ENCODE assay signal across 9 mouse cellular contexts in the genomic region with DNA sequence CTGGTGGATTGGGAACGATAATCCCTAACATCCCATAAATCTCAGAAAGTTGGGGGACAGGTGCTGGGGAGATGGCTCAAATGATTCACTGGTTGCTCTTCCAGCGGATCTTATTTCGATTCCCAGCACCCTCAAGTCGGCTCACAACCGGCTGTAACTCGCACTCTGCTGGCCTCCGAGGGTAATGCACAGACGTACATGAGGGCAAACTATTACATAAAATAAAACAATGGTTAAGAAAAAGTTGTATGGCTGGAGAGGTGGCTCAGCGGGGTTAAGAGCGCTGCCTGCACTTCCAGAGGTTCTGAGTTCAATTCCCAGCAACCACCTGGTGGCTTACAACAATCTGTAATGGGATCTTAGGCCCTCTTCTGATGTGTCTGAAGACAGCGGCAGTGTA. TPM values are rescaled to one million over a fixed set of nuclear protein-coding genes. Genes with fewer than 3 reads are reported as not detected.
DNase-seq lines count a peak whose midpoint lies in the region; ATAC-seq and TF ChIP-seq lines count a peak whose summit lies in the region.
"Had no signal": no experiment of that assay in that cellular context is flagged by ENCODE, and none has a peak within 500 bp of the region (broad histone marks: within the 10 kb centered on the region; RNA-seq: fewer than 3 reads in every experiment).

No protein-coding gene starts in this region.

- peaks cover 22% of the 10 kb centered on the region for H3K4me1 ChIP-seq in heart, embryonic 10.5 days
- H3K4me1 ChIP-seq in ES-Bruce4 (ENCODE audit: control insufficient read depth, insufficient read depth, low read length), result no peaks in the 10 kb centered on the region
- H3K4me1 ChIP-seq in forebrain, embryonic 14.5 days (ENCODE audit: control insufficient read depth, insufficient read depth, low read length), result peaks cover 17% of the 10 kb centered on the region
- peaks cover 5% of the 10 kb centered on the region; the same call in 1 of the 2 replicates for H3K4me1 ChIP-seq in liver, embryonic 13.5 days (replicated peaks)

- no peak for ATAC-seq in forebrain, embryonic 14.5 days
- ATAC-seq in liver, embryonic 13.5 days (ENCODE audit: low read depth), result no peak

- H3K9me3 ChIP-seq in heart, embryonic 10.5 days, result no peaks in the 10 kb centered on the region
- no peaks in the 10 kb centered on the region for H3K9me3 ChIP-seq in ES-Bruce4 (replicated peaks; ENCODE audit: control insufficient read depth, insufficient read depth, low read length, poor library complexity, severe bottlenecking)
- no peaks in the 10 kb centered on the region for H3K9me3 ChIP-seq in forebrain, embryonic 14.5 days (replicated peaks; ENCODE audit: control insufficient read depth, low read length)
- H3K9me3 ChIP-seq in liver, embryonic 13.5 days (replicated peaks), result no peaks in the 10 kb centered on the region

- H3K27ac ChIP-seq in heart, embryonic 10.5 days, result no peak overlapping the region
- H3K27ac ChIP-seq in ES-Bruce4 (ENCODE audit: insufficient read depth, low read length), result no peak overlapping the region
- no peak overlapping the region for H3K27ac ChIP-seq in forebrain, embryonic 14.5 days (ENCODE audit: low read depth, low read length)
- no peak overlapping the region for H3K27ac ChIP-seq in liver, embryonic 13.5 days

- no peak for TF ChIP-seq CTCF in ES-Bruce4 (IDR thresholded peaks at IDR 0.05; ENCODE audit: low read depth, low read length)

- WGBS in heart, embryonic 10.5 days, result 44% methylated on average over 11 of the region's 11 CpGs
- WGBS in forebrain, embryonic 14.5 days, result 58% methylated on average over 11 of the region's 11 CpGs
- 37% methylated on average over 11 of the region's 11 CpGs for whole genome bisulfite sequencing in liver, embryonic 13.5 days (ENCODE audit: insufficient replicate concordance)

- peaks cover 97% of the 10 kb centered on the region for H3K27me3 ChIP-seq in heart, embryonic 10.5 days (ENCODE audit: insufficient read depth, poor library complexity, severe bottlenecking)
- H3K27me3 ChIP-seq in ES-Bruce4 (ENCODE audit: control insufficient read depth, insufficient read depth, low read length, poor library complexity, severe bottlenecking), result no peaks in the 10 kb centered on the region
- no peaks in the 10 kb centered on the region for H3K27me3 ChIP-seq in forebrain, embryonic 14.5 days (replicated peaks; ENCODE audit: control insufficient read depth, insufficient read depth, low read length)
- H3K27me3 ChIP-seq in liver, embryonic 13.5 days, result peaks cover 69% of the 10 kb centered on the region

- intact Hi-C loops in heart, postnatal 25 days (cut with DNase I), result no loop called here

- no peak for TF ChIP-seq EP300 in ES-Bruce4 (IDR thresholded peaks at IDR 0.05; ENCODE audit: insufficient read depth, low read depth, low read length)

- no peak for TF ChIP-seq POLR2A in ES-Bruce4 (IDR thresholded peaks at IDR 0.05; ENCODE audit: insufficient read depth, low read length)

- peak overlapping the region; percentile 19 for H3K9ac ChIP-seq in ES-Bruce4 (ENCODE audit: low read depth, poor library complexity, severe bottlenecking)
- H3K9ac ChIP-seq in forebrain, embryonic 14.5 days (ENCODE audit: low read length), result peak overlapping the region; percentile 60; the same call in 1 of the 2 replicates
- no peak overlapping the region for H3K9ac ChIP-seq in liver, embryonic 13.5 days

- H3K36me3 ChIP-seq in heart, embryonic 10.5 days, result no peaks in the 10 kb centered on the region
- no peaks in the 10 kb centered on the region for H3K36me3 ChIP-seq in ES-Bruce4 (ENCODE audit: control insufficient read depth, insufficient read depth, low read length, poor library complexity, severe bottlenecking)
- peaks cover 6% of the 10 kb centered on the region; the same call in 1 of the 2 replicates for H3K36me3 ChIP-seq in forebrain, embryonic 14.5 days (ENCODE audit: control insufficient read depth, insufficient read depth, low read length)
- H3K36me3 ChIP-seq in liver, embryonic 13.5 days, result no peaks in the 10 kb centered on the region

- DNase-seq in heart, embryonic 10.5 days (ENCODE audit: low spot score), result no peak
- no peak for DNase-seq in heart, postnatal 25 days (ENCODE audit: low spot score)
- no peak for DNase-seq in forebrain, embryonic 14.5 days (ENCODE audit: low spot score)
- no peak for DNase-seq in liver, embryonic 13.5 days
- no peak for DNase-seq in embryo, embryonic 10.5 days (ENCODE audit: low spot score)
- no peak for DNase-seq in B cell, adult 2 months
- DNase-seq in urinary bladder, adult 18-20 months (ENCODE audit: low spot score in 2 of 2), result no peak

- H3K4me2 ChIP-seq in forebrain, embryonic 14.5 days (ENCODE audit: low read length), result peak overlapping the region; percentile 78
- H3K4me2 ChIP-seq in liver, embryonic 13.5 days, result peak overlapping the region; percentile 59

- H3K4me3 ChIP-seq in heart, embryonic 10.5 days, result peak overlapping the region; percentile 63
- H3K4me3 ChIP-seq in ES-Bruce4 (ENCODE audit: low read depth, low read length), result peak overlapping the region; percentile 67
- H3K4me3 ChIP-seq in forebrain, embryonic 14.5 days (ENCODE audit: low read depth, low read length), result peak overlapping the region; percentile 38
- H3K4me3 ChIP-seq in liver, embryonic 13.5 days (replicated peaks), result peak overlapping the region; percentile 41

RNA-seq across cellular contexts. Expression of a gene that starts 2.4 kb away (rescaled TPM):
- polyA plus RNA-seq in heart, embryonic 10.5 days (2016; fragmentation: Nextera tagmentation; extraction: Ambion mirVana), result not detected in 2 replicates
- under 1 TPM in 1 of 2 experiments, not detected in 1; 0.06 TPM for total RNA-seq in heart, postnatal 25 days (2021)
- not detected in 2 replicates for polyA plus RNA-seq in ES-Bruce4 (2011; ENCODE audit: insufficient read depth, insufficient read length, low read depth, missing spikeins)
- polyA plus RNA-seq in forebrain, embryonic 14.5 days (2014; fragmentation: Nextera tagmentation; extraction: Ambion mirVana), result 1.3 and 1.5 TPM in 2 replicates
- polyA plus RNA-seq in liver, embryonic 13.5 days (2015; fragmentation: Nextera tagmentation; extraction: Ambion mirVana), result 0.05 TPM in 1 of 2 replicates, not detected in the other

RNA-seq across cellular contexts. Expression of a gene that starts 14.3 kb away (rescaled TPM):
- 0.09 TPM in 1 of 2 replicates, not detected in the other for polyA plus RNA-seq in heart, embryonic 10.5 days (2016; fragmentation: Nextera tagmentation; extraction: Ambion mirVana)
- total RNA-seq in heart, postnatal 25 days (2021), result under 1 TPM; 0.10 to 0.14 TPM
- polyA plus RNA-seq in ES-Bruce4 (2011; ENCODE audit: insufficient read depth, insufficient read length, low read depth, missing spikeins), result 1.0 and 1.3 TPM in 2 replicates
- 1.5 and 1.6 TPM in 2 replicates for polyA plus RNA-seq in forebrain, embryonic 14.5 days (2014; fragmentation: Nextera tagmentation; extraction: Ambion mirVana)
- 0.03 and 0.07 TPM in 2 replicates for polyA plus RNA-seq in liver, embryonic 13.5 days (2015; fragmentation: Nextera tagmentation; extraction: Ambion mirVana)
- polyA plus RNA-seq: C2C12 had no signal

RNA-seq across cellular contexts. Expression of a gene that starts 28.8 kb away (rescaled TPM):
- polyA plus RNA-seq in heart, embryonic 10.5 days (2016; fragmentation: Nextera tagmentation; extraction: Ambion mirVana), result 8.7 and 22.5 TPM in 2 replicates
- 100 to 1,000 TPM; 600 to 610 TPM for total RNA-seq in heart, postnatal 25 days (2021)
- polyA plus RNA-seq in ES-Bruce4 (2011; ENCODE audit: insufficient read depth, insufficient read length, low read depth, missing spikeins), result 2.1 and 2.6 TPM in 2 replicates
- polyA plus RNA-seq in forebrain, embryonic 14.5 days (2014; fragmentation: Nextera tagmentation; extraction: Ambion mirVana), result 12.9 and 19.8 TPM in 2 replicates
- polyA plus RNA-seq in liver, embryonic 13.5 days (2015; fragmentation: Nextera tagmentation; extraction: Ambion mirVana), result 0.25 and 0.32 TPM in 2 replicates

RNA-seq across cellular contexts. Expression of a gene that starts 49.7 kb away (rescaled TPM):
- polyA plus RNA-seq in heart, embryonic 10.5 days (2016; fragmentation: Nextera tagmentation; extraction: Ambion mirVana), result 8.0 and 8.6 TPM in 2 replicates
- 1 to 10 TPM; 4.4 to 4.5 TPM for total RNA-seq in heart, postnatal 25 days (2021)
- polyA plus RNA-seq in ES-Bruce4 (2011; ENCODE audit: insufficient read depth, insufficient read length, low read depth, missing spikeins), result 19.9 and 21.2 TPM in 2 replicates
- polyA plus RNA-seq in forebrain, embryonic 14.5 days (2014; fragmentation: Nextera tagmentation; extraction: Ambion mirVana), result 4.8 and 5.1 TPM in 2 replicates
- 2.4 and 2.7 TPM in 2 replicates for polyA plus RNA-seq in liver, embryonic 13.5 days (2015; fragmentation: Nextera tagmentation; extraction: Ambion mirVana)
